Mouse (Mus musculus) cerebellum, adult 2 months (tissue): ENCODE data around the gene Bach1. TPM values are rescaled to one million over a fixed set of nuclear protein-coding genes. Genes with fewer than 3 reads are reported as not detected.
A peak's percentile ranks its signal among the peaks of the same experiment; 100 is the strongest.

Experiments used
- DNase-seq, 2 experiments: peaks; one replicate each; pipeline ENCODE4 v3.0.0; 2021
- H3K27ac ChIP-seq: fragments of 200-500 bp; 2 replicates; pipeline ENCODE4 v1.5.1; 2012; ENCODE audit warnings: low read length, control low read depth, inconsistent platforms; ENCODE audit not compliant: insufficient read depth
- H3K27me3 ChIP-seq: fragments of 200-500 bp; 2 replicates; pipeline ENCODE4 v1.6.1; 2012; ENCODE audit warnings: inconsistent platforms, mild to moderate bottlenecking, low read length, moderate library complexity; ENCODE audit not compliant: control insufficient read depth, insufficient read depth
- H3K4me1 ChIP-seq: fragments of 200-500 bp; 2 replicates; pipeline ENCODE4 v1.6.1; 2011; ENCODE audit warnings: low read length; ENCODE audit not compliant: control insufficient read depth, insufficient read depth
- H3K4me3 ChIP-seq: fragments of 200-500 bp; replicated peaks from 2 replicates; pipeline ENCODE3; 2011; ENCODE audit warnings: mild to moderate bottlenecking, low read depth, low read length, control low read depth; ENCODE audit not compliant: insufficient read depth
- CTCF ChIP-seq: fragments of 200-500 bp; IDR thresholded peaks from 2 replicates; pipeline ENCODE4 v1.5.1; 2011; ENCODE audit warnings: low read depth, mild to moderate bottlenecking, control low read depth, low read length, moderate library complexity, borderline replicate concordance; ENCODE audit not compliant: insufficient read depth
- POLR2A ChIP-seq: fragments of 200-500 bp; IDR thresholded peaks from 2 replicates; pipeline ENCODE4 v1.6.1; 2011; ENCODE audit warnings: low read length, control low read depth, borderline replicate concordance; ENCODE audit not compliant: insufficient read depth
- WGBS: fragments of 180-500 bp; shearing (Covaris S2); methylation state at CpG from one replicate; pipeline ENCODE4 v1.1.7; 2018; 5-methylcytosine and 5-hydroxymethylcytosine counted together
- polyA plus RNA-seq: library from polyadenylated mRNA; depleted of rRNA; stranded (reverse); fragments of >200 nt; gene quantifications from 2 replicates; pipeline ENCODE4 v1.2.3, GENCODE M21; 2012; rRNA removed

Bach1 gene
- polyA plus RNA-seq, result 8.5 and 8.7 TPM in 2 replicates

- Histone ChIP-seq H3K4me1 (peaks cover 7% of the 10 kb centered on the region), H3K4me3 (peak within 1 kb of the TSS; percentile 99), H3K27me3 (no peaks in the 10 kb centered on the region), H3K27ac (0 out of 2 replicates have a peak within 1 kb of the TSS, but pooled peaks have one; percentile 25)
- TF ChIP-seq CTCF, result no peak
- TF ChIP-seq POLR2A, result peak; percentile 64
- WGBS, result under 1% methylated on average over 84 of the region's 84 CpGs
- DNase-seq, result peak; percentile 88 to 90
Observed at GRCm38 (mm10) chr16:87698692-87699305, at the start of gene Bach1. Bach1 (plus strand) TSS chr16:87698945.

DNA sequence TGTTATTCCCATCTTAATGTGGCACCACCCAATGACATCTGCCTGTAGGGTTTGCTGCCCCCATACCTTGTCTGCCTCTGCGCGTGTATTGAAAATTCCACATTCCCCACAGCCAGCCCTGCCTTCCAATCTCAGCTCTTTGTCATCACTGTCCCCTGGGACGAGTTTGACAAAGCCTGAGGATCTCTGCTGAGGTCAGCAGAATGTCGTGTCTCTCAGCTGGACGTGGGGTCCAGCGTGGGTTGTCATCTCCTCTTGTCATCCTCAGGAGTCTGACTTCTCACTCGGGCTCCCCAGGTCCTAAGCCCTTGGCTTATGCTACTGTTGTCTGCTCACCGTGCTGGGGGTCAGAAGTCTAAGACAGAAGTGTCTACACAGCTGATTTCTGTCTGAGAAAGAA is 46.4 kb upstream of the Bach1 start:
- no peaks in the 10 kb centered on the region for H3K27me3 ChIP-seq
- H3K4me3 ChIP-seq, result no peak overlapping the region
- no peak overlapping the region for H3K27ac ChIP-seq
- TF ChIP-seq POLR2A, result no peak
- TF ChIP-seq CTCF, result no peak
- no peak for DNase-seq
- WGBS, result 48% methylated on average over 8 of the region's 8 CpGs
- H3K4me1 ChIP-seq, result no peaks in the 10 kb centered on the region

DNA sequence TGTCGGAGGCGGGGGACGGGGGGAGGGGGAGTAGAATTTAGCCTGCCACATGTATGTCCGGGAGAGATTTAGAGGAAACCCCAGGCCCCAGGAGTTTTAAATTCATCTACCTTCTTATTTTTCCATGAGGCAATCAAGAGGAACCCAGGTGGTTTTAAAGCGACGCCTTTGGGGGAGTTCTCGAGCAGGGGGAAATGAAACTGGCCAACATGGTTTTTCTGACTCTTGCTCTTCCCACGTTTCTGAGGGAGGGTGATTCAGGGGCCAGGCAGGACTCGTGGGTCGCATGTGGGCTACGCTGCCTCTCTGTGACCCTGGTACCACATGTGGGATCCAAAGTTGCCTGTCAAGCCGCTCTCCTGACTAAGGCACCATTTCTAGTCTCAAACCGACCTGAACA is 45.8 kb upstream of the Bach1 start:
- no peak overlapping the region for H3K27ac ChIP-seq
- no peaks in the 10 kb centered on the region for H3K27me3 ChIP-seq
- no peak for TF ChIP-seq CTCF
- TF ChIP-seq POLR2A, result no peak
- H3K4me1 ChIP-seq, result no peaks in the 10 kb centered on the region
- DNase-seq, result no peak
- WGBS, result 89% methylated on average over 13 of the region's 13 CpGs
- H3K4me3 ChIP-seq, result no peak overlapping the region

GRCm38 (mm10) chr16:87654016-87654575 is 44.6 kb upstream of the Bach1 start:
- 85% methylated on average over 11 of the region's 11 CpGs for WGBS
- DNase-seq, result no peak
- no peak for TF ChIP-seq CTCF
- no peak for TF ChIP-seq POLR2A
- Histone ChIP-seq H3K4me3 (no peak overlapping the region), H3K27me3 (no peaks in the 10 kb centered on the region), H3K4me1 (no peaks in the 10 kb centered on the region), H3K27ac (no peak overlapping the region)

- no peak overlapping the region for H3K4me3 ChIP-seq
- no peak for DNase-seq
- TF ChIP-seq CTCF (no peak), POLR2A (no peak)
- H3K4me1 ChIP-seq, result no peaks in the 10 kb centered on the region
- no peaks in the 10 kb centered on the region for H3K27me3 ChIP-seq
- 73% methylated on average over 5 of the region's 5 CpGs for WGBS
- no peak overlapping the region for H3K27ac ChIP-seq
Observed at GRCm38 (mm10) chr16:87655005-87655404, 43.7 kb upstream of the Bach1 start.

DNA sequence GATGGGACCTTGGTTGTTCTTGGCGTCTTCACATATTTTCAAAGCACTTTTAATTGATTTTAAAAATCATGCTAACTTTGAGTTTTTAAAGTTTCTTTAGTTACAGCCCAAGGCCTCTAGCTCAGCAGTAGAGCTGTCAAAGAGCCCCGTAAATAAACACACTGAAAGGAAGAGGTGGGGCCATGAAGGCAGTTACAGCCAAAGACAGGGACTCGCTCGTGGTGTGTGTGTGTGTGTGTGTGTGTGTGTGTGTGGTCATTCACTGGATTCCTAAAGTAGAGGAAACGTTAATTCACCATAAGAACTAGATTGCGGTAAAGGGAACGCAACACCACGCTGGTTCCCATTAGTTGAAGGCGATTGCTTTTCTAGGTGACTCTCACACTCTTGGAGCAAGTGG is 43.2 kb upstream of the Bach1 start:
- Histone ChIP-seq H3K27me3 (no peaks in the 10 kb centered on the region), H3K4me1 (no peaks in the 10 kb centered on the region), H3K27ac (no peak overlapping the region), H3K4me3 (no peak overlapping the region)
- WGBS, result 91% methylated on average over 9 of the region's 9 CpGs
- TF ChIP-seq CTCF (no peak), POLR2A (no peak)
- no peak for DNase-seq

DNA sequence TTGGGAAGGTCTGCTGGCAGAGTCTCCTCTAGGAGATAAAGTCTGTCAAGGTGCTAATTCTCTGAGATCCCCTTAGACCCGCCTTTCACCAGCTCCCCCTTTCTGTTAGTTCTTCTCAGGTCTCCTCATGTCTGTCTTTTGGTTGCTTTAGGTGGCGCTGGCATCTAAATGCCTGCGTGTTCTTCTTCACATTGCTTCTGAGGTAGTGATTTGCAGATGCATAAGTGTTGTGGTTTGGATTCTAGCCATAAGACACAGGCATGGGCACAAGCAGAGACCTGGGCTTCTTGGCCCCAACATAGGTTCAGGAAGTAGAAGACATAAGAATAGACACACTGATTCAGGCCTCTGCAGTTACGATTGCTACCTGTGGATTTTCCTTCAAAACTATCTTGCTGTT is 42.0 kb upstream of the Bach1 start:
- Histone ChIP-seq H3K4me3 (no peak overlapping the region), H3K4me1 (no peaks in the 10 kb centered on the region), H3K27ac (no peak overlapping the region), H3K27me3 (no peaks in the 10 kb centered on the region)
- DNase-seq, result no peak
- TF ChIP-seq POLR2A (no peak), CTCF (no peak)
- 88% methylated on average over 4 of the region's 4 CpGs for WGBS

- Histone ChIP-seq H3K4me1 (no peaks in the 10 kb centered on the region), H3K27me3 (no peaks in the 10 kb centered on the region), H3K27ac (no peak overlapping the region), H3K4me3 (no peak overlapping the region)
- no peak for TF ChIP-seq POLR2A
- 94% methylated on average over 9 of the region's 9 CpGs for WGBS
- DNase-seq, result no peak
Observed at GRCm38 (mm10) chr16:87657291-87657690, 41.5 kb upstream of the Bach1 start.
